Mouse (Mus musculus) cerebellum, adult 2 months (tissue): ENCODE measurements at regions not wholly inside any gene's neighbourhood (a gene's known extent, or its start where the extent isn't known, plus 50 kb on each side); places are given as distances from the start of the nearest gene placed in this dataset.

Experiments used
- DNase-seq, 2 experiments: peaks; one replicate each; pipeline ENCODE4 v3.0.0; 2021
- H3K27ac ChIP-seq: fragments of 200-500 bp; 2 replicates; pipeline ENCODE4 v1.5.1; 2012; ENCODE audit warnings: low read length, control low read depth, inconsistent platforms; ENCODE audit not compliant: insufficient read depth
- H3K27me3 ChIP-seq: fragments of 200-500 bp; 2 replicates; pipeline ENCODE4 v1.6.1; 2012; ENCODE audit warnings: inconsistent platforms, mild to moderate bottlenecking, low read length, moderate library complexity; ENCODE audit not compliant: control insufficient read depth, insufficient read depth
- H3K4me1 ChIP-seq: fragments of 200-500 bp; 2 replicates; pipeline ENCODE4 v1.6.1; 2011; ENCODE audit warnings: low read length; ENCODE audit not compliant: control insufficient read depth, insufficient read depth
- H3K4me3 ChIP-seq: fragments of 200-500 bp; replicated peaks from 2 replicates; pipeline ENCODE3; 2011; ENCODE audit warnings: mild to moderate bottlenecking, low read depth, low read length, control low read depth; ENCODE audit not compliant: insufficient read depth
- CTCF ChIP-seq: fragments of 200-500 bp; IDR thresholded peaks from 2 replicates; pipeline ENCODE4 v1.5.1; 2011; ENCODE audit warnings: low read depth, mild to moderate bottlenecking, control low read depth, low read length, moderate library complexity, borderline replicate concordance; ENCODE audit not compliant: insufficient read depth
- POLR2A ChIP-seq: fragments of 200-500 bp; IDR thresholded peaks from 2 replicates; pipeline ENCODE4 v1.6.1; 2011; ENCODE audit warnings: low read length, control low read depth, borderline replicate concordance; ENCODE audit not compliant: insufficient read depth
- WGBS: fragments of 180-500 bp; shearing (Covaris S2); methylation state at CpG from one replicate; pipeline ENCODE4 v1.1.7; 2018; 5-methylcytosine and 5-hydroxymethylcytosine counted together

DNA sequence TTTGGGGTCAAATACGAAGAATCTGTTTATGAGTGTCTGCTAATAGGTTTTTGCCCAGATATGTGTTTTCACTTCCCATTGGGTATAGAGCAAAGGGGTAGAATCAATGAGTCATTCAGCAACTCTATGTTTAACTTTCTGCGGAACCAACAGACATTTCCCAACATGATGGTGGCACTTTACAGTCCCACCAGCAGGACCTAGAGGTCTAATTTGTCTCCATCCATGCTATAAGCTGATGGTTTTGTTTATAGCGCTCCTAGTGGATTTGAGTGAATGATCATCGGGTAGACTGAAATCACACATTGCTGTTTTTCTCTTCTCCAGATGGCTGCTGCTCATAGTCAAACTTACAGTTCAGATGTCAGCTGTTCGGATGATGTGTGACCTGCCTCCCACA, 99.7 kb upstream of the Arid5b start:
- WGBS: 87% methylated on average over 5 of the region's 5 CpGs
- no peaks in the 10 kb centered on the region for H3K4me1 ChIP-seq
- TF ChIP-seq POLR2A: no peak
- TF ChIP-seq CTCF: no peak

DNA sequence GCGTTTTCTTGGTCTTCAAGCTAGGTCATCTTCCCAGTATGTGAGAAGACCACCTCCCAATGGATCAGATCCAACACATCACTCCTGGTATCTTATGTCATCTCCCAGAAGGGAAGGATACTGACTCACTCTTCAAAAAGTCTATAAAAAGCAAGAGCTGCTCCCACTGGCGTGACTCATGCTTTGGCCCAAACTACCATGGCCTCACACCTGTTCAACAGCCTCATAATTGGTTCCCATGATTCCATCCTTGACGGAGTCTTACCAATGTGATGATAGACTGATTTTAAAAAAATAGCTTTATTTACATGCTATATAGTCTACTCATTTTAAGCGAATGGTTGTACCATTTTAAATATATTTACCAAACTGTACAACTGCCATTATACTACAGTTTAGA, 98.9 kb upstream of the Arid5b start:
- DNase-seq: no peak
- 90% methylated on average over 4 of the region's 4 CpGs for WGBS

More for the DNA sequence above, 99.7 kb upstream of the Arid5b start:
- DNase-seq: no peak
- no peak overlapping the region for H3K27ac ChIP-seq
- no peak overlapping the region for H3K4me3 ChIP-seq
- H3K27me3 ChIP-seq: no peaks in the 10 kb centered on the region

DNA sequence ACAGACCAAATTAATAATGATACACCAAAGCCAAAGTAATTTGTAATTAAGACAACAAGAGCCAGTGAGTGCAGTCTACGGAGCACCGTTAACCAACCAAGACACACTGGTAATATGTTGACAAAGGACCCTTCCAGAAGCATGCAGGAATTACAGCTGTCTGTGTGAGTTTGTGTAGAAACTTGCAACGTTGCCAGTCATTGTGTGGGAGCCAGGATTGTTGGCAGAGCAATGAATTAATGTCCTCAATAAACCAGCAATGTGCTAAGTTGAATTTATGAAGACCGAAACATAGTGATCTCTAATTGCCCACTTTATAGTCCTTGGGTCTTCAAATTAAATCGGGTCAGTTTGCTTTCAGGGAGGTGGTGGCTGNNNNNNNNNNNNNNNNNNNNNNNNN, 95.3 kb upstream of the Arid5b start:
- WGBS: 11% methylated on average over 5 of the region's 5 CpGs
- H3K4me3 ChIP-seq: no peak overlapping the region
- no peak overlapping the region for H3K27ac ChIP-seq
- no peaks in the 10 kb centered on the region for H3K27me3 ChIP-seq
- TF ChIP-seq CTCF (no peak), POLR2A (no peak)
- no peak for DNase-seq
- no peaks in the 10 kb centered on the region for H3K4me1 ChIP-seq

More for the DNA sequence above, 98.9 kb upstream of the Arid5b start:
- Histone ChIP-seq H3K27ac (no peak overlapping the region), H3K4me1 (no peaks in the 10 kb centered on the region), H3K27me3 (no peaks in the 10 kb centered on the region), H3K4me3 (no peak overlapping the region)
- TF ChIP-seq CTCF: no peak
- no peak for TF ChIP-seq POLR2A

DNA sequence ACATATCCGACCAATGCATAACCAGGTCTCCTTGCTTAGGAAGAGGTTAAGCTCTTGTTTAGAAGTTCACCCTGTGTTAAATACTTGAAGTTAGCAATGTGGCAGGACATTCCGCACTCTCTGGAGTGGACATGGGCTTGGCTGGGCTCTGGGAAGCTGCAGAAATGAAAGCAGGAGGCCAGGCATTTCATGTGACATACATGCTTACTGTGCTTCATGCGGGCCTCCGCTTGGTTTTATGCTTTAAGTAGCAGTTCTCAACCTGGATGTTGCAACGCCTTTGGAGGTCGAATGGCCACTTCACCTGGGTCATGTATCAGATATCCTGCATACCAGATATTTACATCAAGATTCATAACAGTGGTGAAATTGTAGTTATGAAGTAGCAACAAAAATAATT, 93.2 kb upstream of the Arid5b start:
- TF ChIP-seq CTCF (no peak), POLR2A (no peak)
- 93% methylated on average over 6 of the region's 6 CpGs for WGBS
- Histone ChIP-seq H3K27ac (no peak overlapping the region), H3K4me1 (no peaks in the 10 kb centered on the region), H3K4me3 (no peak overlapping the region), H3K27me3 (no peaks in the 10 kb centered on the region)
- no peak for DNase-seq

DNA sequence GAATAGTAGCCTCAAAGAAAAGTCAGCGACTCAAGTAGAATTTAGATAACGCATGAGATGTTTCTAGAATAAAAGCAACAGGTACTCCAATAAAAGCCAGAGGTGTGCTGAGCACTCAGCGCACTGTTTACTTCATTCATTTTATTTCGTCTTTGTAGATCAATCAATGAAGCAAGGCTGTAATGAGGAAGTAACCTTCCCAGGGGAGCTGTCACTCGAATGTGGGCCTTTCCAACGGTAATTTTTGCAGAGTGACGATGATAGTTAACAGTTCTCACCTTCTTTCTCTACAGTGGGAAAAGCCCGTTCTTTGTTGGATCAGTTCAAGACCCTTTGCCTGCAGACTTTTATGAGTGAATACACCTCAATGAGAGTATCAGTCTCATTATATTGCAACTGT, 92.4 kb upstream of the Arid5b start:
- Histone ChIP-seq H3K4me3 (no peak overlapping the region), H3K4me1 (no peaks in the 10 kb centered on the region), H3K27ac (no peak overlapping the region), H3K27me3 (no peaks in the 10 kb centered on the region)
- WGBS: 90% methylated on average over 8 of the region's 8 CpGs
- TF ChIP-seq POLR2A: no peak
- TF ChIP-seq CTCF: no peak
- no peak for DNase-seq

DNA sequence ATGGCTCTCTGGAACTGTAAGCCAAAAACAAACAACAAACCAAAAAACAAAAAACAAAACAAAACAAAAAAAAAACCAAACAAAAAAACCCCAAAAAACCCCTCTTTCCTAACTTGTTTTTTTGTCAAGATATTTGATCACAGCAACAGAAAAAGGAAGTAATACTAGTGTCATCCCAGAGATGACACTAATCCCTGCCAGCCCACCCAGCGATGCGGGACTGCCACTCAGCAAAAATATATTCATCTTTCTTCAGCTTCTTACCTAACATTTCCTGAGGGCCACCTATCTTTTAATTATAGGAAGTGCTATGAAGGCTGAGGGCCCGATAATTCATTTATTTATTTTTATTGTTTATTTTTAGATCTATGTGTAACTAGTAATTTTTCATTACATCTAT, 88.3 kb upstream of the Arid5b start:
- no peak overlapping the region for H3K4me3 ChIP-seq
- no peaks in the 10 kb centered on the region for H3K27me3 ChIP-seq
- 97% methylated on average over 3 of the region's 3 CpGs for WGBS
- H3K4me1 ChIP-seq: no peaks in the 10 kb centered on the region
- H3K27ac ChIP-seq: no peak overlapping the region
- no peak for TF ChIP-seq CTCF
- no peak for DNase-seq

DNA sequence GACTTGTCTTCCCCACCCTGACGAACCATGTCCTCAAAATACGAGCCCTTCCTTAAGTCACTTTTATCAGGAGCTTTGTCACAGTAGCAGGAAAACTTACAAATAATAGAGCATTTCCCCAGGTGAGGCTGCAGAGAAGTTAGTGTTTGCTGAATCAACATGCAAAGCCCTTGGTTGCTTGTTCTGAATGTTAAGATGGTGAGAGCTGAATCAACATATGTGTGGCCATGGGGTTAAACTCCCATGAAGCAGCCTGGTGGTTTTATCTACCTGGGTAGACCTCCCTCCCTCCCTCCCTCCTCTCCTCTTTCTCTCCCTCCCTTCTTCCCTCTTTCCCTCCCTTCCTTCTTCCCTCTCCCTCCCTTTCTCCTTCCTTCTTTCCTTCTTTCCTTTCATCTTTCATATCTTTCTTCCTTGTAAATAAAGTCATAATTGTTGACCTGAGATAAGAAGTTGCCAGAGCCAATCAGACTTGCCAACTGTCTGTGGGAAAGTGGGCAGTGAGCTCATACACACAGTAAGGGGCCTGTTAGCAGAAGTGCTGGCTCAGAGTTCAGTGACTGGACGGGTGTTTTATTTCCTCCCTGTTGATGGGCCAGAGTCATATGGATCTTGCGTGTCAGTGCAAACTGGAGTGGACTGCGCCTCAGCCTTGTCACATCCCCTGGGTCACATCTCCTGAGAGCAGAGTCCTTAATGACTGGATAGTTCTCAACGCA, 82.4 kb upstream of the Arid5b start:
- no peak for DNase-seq
- no peak overlapping the region for H3K27ac ChIP-seq
- WGBS: 37% methylated on average over 6 of the region's 6 CpGs
- H3K4me3 ChIP-seq: no peak overlapping the region
- TF ChIP-seq POLR2A (no peak), CTCF (no peak)
- H3K27me3 ChIP-seq: no peaks in the 10 kb centered on the region
- H3K4me1 ChIP-seq: no peaks in the 10 kb centered on the region

DNA sequence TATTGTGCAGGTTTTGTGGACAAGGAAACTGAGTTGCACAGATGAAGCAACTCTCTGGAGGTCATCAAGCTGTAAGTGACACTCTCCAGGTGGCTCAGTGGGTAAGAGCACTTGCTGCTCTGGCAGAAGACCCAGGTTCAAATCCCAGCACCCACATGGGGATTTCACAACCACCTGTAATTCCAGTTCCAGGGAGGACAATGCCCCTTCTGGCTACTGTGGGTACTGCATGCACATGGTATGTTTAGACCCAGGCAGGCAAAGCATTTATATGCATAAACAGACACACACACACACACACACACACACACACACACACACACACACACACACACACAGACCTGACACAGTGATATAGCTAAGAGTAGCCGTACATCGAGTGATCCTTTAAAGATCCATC, 80.6 kb upstream of the Arid5b start:
- TF ChIP-seq CTCF (no peak), POLR2A (no peak)
- Histone ChIP-seq H3K27me3 (no peaks in the 10 kb centered on the region), H3K27ac (no peak overlapping the region), H3K4me1 (no peaks in the 10 kb centered on the region), H3K4me3 (no peak overlapping the region)
- no peak for DNase-seq
- WGBS: 98% methylated on average over 2 of the region's 2 CpGs
